Mouse (Mus musculus) left cerebral cortex, postnatal 14 days (tissue): ENCODE measurements around the gene Cdkn2a. TPM values are rescaled to one million over a fixed set of nuclear protein-coding genes. Genes with fewer than 3 reads are reported as not detected.
A peak's percentile ranks its signal among the peaks of the same experiment; 100 is the strongest.

Source experiments
- DNase-seq, 2 experiments: peaks; one replicate each; pipeline ENCODE4 v3.0.0; 2021 to 2022; ENCODE audit warnings: low spot score in 2 of 2, mixed read lengths in 1 of 2
- intact Hi-C: fragments of 180-260 bp; cut with DNase I; formaldehyde crosslinking; loops from one replicate; pipeline ENCODE4 v1.15.1; 2025
- long read RNA-seq, 2 experiments: library from polyadenylated mRNA; stranded (forward); transcript quantifications; one replicate each; pipeline ENCODE4 v2.0.0; 2021
- total RNA-seq, 2 experiments: library from RNA; stranded (reverse); gene quantifications; 2 replicates each; pipeline ENCODE4 v1.2.3; 2021

Gene Cdkn2a
- total RNA-seq = under 1 TPM; 0.38 to 0.70 TPM
- long read RNA-seq, experiment 1 = 0 reads
- long read RNA-seq, experiment 2 = 0 reads

DNA sequence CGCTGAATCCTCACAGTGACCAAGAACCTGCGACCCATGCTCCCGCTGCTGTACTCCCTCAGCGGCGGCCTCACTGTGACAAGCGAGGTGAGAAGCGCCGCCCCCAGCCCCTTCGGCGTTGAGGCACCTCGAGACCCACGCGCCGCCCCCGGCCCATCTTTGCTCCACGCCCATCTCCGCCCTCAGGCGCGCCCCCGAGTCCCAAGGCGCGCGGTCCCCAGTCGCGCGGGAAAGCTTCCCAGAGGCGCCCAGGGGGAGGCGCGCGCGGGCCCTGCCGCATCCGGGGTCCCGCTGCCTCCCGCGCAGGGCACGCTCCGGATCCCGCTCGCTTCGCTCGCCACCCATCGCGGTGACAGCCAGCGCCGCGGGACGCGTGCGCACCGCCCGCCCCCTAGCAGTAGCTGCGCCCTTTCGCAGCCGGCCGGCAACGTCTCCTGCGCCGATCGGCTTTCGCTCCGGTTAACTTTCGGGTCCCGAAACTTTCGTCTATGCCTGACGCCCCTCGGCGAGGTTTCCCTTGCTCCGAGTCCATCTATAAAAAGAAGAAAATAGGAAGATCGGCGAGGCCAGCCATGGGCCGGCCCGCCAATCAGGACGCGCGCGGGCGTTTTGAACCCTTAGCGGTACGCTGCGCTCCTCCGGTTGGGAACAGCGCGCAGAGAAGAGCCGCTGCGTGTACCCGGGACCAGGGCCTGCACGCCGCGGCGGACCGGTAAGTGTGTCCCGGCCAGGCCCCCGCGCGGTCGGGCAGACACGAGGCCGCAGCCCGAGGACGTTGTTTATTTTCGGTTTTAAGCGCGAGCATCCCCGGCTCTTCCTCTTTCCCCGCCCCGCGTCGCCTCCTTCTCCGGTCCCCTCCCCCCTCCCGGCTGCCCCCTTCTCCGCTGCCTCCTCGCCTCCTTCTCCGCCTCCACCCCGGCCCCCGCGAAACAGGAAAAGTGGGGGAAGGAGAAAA lies at the start of gene Cdkn2a:
Gene Cdkn2a, minus strand, starts transcription at position 168 of the 955 bp plus-strand sequence.
- DNase-seq = peak; percentile 40 to 50
- intact Hi-C loops = loop anchor here (5.0 kb wide), 1 partner anchor 228 kb away; no protein-coding TSS in a partner anchor

GRCm38 (mm10) chr4:89313461-89313860 lies 19.0 kb upstream of the Cdkn2a start:
- intact Hi-C loops = no loop called here

GRCm38 (mm10) chr4:89310491-89311254 lies 16.2 kb upstream of the Cdkn2a start, which contains the start of gene Cdkn2b:
Gene Cdkn2b (minus strand): TSS chr4:89311039.
- peak; percentile 62 to 76 for DNase-seq
- intact Hi-C loops = no loop called here

More at GRCm38 (mm10) chr4:89313461-89313860, 19.0 kb upstream of the Cdkn2a start:
- DNase-seq = no peak

DNA sequence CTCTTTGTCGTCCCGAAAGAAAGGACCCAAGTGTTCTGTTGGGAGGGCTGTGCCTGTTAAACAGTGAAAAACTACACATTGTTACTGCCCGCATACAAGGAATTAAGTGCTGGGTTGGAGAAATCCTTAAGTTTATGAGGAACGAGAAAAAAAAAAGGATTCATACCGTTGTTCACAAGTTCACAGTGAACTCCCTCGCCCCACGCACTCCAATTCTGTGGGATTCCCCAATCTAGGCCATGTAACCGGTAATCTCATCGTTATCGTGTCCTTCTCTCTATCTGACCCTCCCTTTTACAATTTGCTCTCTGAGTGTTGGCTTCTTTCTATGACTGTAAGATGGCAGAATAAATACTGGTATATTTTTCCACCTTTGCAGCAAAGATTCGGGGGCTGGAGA lies 15.5 kb upstream of the Cdkn2a start:
- DNase-seq = no peak

GRCm38 (mm10) chr4:89308001-89308400 lies 13.5 kb upstream of the Cdkn2a start:
- intact Hi-C loops = no loop called here
- no peak for DNase-seq

More for the DNA sequence above, 15.5 kb upstream of the Cdkn2a start:
- intact Hi-C loops = no loop called here

DNA sequence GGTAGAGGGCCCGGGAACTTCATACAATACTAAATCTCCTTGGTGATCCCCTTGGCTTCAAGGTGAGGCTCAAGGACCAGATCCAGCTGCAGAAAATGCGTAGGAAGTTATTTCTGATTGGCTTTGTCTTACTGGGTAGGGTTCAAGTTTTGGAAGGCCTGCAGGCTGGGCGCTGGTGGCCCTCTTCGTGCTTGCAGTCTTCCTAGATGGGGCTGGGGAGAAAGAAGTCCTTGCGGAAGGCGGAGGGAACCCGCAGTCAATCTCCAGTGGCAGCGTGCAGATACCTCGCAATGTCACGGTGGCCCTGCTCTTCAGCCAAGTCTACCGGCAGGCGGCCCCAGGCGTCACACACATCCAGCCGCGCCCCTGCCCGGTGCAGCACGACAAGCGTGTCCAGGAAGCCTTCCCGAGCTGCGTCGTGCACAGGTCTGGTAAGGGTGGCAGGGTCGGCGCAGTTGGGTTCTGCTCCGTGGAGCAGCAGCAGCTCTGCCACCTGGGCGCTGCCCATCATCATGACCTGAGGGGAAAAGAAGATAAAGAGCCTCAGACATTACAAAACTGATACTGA lies 12.4 kb upstream of the Cdkn2a start:
- intact Hi-C loops = no loop called here
- no peak for DNase-seq

DNA sequence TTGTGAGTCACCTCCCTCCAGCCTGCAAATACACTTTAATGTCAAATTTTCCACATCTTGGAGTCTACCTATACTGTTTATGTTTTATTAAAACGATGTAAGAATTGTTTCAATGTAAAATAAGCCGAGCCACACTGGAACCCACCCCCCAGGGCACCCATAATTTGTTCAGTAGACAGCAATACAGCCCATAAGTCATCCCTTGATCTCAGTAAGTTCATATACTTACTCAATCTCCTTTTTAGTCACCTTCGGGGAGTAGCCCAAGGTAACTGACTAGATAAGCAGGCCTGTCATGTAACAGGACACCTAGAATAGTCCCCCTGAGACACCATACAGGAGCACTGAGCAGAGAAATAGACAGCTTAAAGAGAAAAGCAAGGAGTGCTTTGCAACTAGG lies 11.2 kb upstream of the Cdkn2a start:
- no peak for DNase-seq
- intact Hi-C loops = no loop called here

DNA sequence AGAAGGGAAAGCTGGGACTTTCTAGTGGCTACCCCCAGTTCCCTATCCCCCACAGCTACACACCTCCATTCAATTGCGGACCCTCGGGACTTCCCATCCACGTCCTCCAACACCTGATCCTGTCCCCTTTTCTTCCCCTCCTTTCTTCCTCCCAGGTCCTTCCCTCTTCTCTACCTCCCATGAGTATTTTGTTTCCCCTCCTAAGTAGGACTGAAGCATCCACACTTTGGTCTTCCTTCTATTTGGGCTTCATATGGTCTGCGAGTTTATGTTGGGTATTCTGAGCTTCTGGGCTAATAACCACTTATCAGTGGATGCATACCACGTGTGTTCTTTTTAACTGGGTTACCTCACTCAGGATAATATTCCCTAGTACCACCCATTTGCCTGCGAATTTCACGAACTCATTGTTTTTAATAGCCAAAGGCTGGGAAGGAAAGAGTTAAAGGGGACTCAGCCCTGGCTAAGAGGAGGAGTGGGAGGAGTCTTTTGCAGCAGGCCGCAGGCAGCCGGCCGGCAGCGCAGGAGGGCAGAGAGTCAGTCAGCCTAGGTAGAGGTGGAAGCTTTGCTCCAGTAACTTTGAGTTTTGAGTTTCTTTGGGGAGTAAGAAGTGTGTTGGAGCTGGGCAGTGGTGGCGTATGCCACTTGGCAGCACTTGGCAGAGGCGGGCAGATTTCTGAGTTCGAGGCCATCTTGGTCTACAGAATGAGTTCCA lies 9.0 kb upstream of the Cdkn2a start:
- no peak for DNase-seq
- intact Hi-C loops = no loop called here

GRCm38 (mm10) chr4:89302129-89302528 lies 7.7 kb upstream of the Cdkn2a start:
- DNase-seq = no peak
- intact Hi-C loops = no loop called here

- intact Hi-C loops = no loop called here
- DNase-seq = no peak
Measured at GRCm38 (mm10) chr4:89299721-89300120, 5.3 kb upstream of the Cdkn2a start.

GRCm38 (mm10) chr4:89295441-89296220 lies 1.2 kb upstream of the Cdkn2a start:
- intact Hi-C loops = no loop called here
- DNase-seq = no peak

- intact Hi-C loops = loop anchor here (5.0 kb wide), 1 partner anchor 228 kb away; no protein-coding TSS in a partner anchor
- no peak for DNase-seq
Measured at GRCm38 (mm10) chr4:89294091-89294485, 365 bp downstream of the Cdkn2a start.

GRCm38 (mm10) chr4:89293516-89293915 lies 937 bp downstream of the Cdkn2a start:
- intact Hi-C loops = loop anchor here (5.0 kb wide), 1 partner anchor 229 kb away; no protein-coding TSS in a partner anchor
- no peak for DNase-seq

GRCm38 (mm10) chr4:89289028-89289427 lies 5.4 kb downstream of the Cdkn2a start:
- intact Hi-C loops = no loop called here
- no peak for DNase-seq

DNA sequence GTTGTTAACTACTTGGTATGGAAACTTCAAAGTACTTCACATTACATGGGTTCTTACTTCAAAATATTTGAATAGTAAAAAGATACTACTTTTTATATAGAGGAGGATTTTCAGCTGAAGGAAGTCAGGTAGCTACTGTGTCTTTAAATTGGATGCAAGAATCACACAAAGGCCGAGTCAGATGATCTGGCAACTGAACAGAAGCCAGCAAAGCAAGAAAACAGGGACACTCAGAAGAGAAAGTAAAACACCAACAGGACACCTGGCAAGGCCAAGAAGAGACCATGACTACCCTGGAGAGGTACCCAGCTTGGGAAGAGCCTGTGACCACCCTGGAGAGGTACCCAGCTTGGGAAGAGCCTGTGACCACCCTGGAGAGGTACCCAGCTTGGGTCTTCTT lies 7.9 kb downstream of the Cdkn2a start:
- intact Hi-C loops = no loop called here
- DNase-seq = no peak

GRCm38 (mm10) chr4:89285688-89286087 lies 8.8 kb downstream of the Cdkn2a start:
- intact Hi-C loops = no loop called here
- DNase-seq = no peak

GRCm38 (mm10) chr4:89282661-89283060 lies 11.8 kb downstream of the Cdkn2a start:
- DNase-seq = no peak
- intact Hi-C loops = no loop called here

GRCm38 (mm10) chr4:89282036-89282566 lies 12.4 kb downstream of the Cdkn2a start:
- no peak for DNase-seq
- intact Hi-C loops = no loop called here
